Mouse (Mus musculus): ENCODE results near the gene Nudt4.
A peak's percentile ranks its signal among the peaks of the same experiment; 100 is the strongest.

Gene Nudt4

DNA sequence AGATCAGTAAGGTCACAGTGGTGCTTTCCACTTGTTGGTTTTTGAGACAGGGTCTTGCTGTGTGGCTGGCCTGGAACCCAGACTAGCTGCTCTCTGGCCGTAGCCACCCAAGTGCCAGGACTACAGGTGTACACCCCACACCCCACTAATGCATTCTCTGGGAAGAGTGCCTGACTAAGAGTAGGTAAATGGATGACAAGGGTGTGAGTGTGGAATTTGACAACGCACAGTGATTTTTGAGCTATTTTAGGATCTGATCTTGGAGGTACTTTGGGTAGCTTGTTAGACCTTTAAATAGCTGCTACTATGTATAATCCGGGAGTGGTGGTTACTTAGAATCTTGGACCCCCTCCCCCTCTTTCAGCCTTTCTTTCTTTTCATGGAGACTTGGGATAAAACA lies 24.7 kb downstream of the Nudt4 start:
- no peak for DNase-seq (ENCODE audit: low spot score)

DNA sequence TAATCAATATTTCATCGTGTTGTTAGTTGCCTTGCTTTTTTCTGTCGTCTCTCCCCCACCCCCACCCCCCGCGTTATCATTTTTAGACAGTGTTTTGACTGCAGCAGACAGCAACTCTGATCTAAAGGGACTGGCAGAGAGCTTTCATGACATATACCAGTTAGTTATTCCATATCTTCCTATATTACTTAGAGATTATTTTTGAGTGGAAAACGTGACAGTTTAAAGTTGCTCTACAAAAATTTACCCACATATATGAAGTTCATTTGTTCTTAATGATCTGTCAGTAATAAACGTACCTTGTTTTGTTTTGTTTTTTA lies 27.8 kb downstream of the Nudt4 start:
- DNase-seq (ENCODE audit: low spot score) = no peak

DNA sequence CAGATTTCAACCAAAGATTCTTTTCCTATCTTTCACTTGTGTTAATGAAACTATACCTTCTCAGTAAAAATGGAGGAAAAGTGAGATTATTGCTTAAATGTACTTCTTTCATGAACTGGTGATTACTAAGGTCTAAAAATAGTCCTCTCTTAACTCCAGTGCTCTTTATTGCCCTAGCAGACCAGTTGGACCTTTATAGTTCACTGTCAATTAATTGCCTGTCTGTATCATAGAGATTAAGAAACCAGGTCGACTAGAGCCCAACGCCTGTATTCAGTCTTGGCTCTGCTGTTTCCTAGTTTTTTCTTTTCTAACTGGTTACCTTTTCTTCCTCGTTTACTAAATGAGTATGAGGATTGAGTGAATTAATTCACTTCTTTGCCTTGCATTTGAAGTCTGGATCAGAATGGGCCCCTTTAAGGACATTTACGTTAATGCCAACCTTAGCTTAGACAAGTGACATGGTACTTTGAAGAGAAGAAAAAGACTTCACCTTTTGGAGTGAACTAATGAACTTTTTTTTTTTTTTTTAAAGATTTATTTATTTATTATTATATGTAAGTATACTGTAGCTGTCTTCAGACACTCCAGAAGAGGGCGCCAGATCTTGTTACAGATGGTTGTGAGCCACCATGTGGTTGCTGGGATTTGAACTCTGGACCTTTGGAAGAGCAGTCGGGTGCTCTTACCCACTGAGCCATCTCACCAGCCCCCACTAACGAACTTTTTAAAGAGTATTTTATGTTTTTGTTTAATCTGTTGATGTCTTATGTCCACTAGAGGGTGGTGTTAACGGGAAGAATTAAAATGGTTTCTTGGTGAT lies 28.3 kb downstream of the Nudt4 start:
- no peak for DNase-seq (ENCODE audit: low spot score)

DNA sequence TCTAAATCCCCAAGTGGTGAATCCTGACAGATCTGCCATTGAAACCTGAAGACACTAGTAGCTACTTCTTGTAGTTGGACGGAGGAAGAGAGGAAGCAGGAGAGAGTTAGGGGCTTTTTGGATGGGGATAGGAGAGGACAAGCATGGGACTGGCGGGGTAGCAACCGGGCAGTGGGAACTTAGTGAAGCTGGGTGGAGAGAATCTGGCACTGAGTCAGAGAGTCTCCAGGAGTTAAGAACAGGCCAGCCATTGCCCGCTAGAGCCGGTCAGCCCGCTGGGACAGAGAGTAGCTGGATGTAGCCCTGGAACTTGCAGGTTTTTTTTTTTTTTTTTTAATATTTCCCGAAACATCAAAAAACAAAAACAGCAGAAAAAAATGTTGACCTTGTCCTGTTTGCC lies 30.6 kb downstream of the Nudt4 start:
- no peak for DNase-seq (ENCODE audit: low spot score)

DNA sequence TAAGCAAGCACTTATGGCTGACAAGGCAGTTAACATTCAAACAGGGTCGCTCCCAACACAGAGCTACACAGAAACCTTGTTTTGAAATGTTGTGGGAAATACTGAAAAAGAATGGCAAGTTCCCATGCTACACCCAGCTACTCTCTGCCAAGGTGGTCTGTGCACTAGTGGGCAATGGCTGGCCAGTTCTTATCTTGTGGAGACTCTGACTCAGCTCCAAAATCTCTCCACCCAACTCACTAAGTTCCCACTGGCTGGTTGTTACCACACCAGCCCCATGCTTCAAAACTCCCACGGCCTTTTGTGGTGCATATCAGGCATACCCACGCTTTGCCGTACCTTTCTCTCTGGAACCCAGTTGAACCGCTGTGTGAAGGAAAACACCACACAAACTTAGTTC lies 31.0 kb downstream of the Nudt4 start:
- DNase-seq (ENCODE audit: low spot score) = no peak

DNA sequence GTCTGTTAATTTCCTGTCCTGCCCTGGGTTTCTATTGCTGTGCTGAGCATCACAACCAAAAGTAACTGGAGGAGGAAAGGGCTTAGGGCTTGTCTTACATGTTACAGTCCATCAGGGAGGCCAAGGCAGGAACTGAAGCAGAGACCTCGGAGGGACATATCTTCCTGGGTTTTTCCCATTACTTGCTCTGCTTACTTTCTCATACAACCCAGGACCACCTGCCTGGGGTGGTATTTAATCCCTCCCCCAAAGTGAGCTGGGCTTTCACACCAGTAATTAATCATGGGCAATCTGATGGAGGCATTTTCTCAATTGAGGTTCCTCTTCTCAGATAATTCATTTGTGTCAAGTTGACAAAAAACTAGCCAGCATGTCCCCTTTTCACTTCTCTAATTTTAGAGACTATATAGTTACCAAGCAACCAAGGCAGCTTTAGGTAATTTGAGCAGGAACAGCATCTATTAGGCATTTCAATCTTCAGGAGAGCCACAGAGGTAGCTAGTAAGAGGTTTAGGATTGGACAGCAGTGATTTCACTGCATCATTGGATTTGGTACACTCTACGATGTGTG lies 33.3 kb downstream of the Nudt4 start:
- DNase-seq (ENCODE audit: low spot score) = no peak

DNA sequence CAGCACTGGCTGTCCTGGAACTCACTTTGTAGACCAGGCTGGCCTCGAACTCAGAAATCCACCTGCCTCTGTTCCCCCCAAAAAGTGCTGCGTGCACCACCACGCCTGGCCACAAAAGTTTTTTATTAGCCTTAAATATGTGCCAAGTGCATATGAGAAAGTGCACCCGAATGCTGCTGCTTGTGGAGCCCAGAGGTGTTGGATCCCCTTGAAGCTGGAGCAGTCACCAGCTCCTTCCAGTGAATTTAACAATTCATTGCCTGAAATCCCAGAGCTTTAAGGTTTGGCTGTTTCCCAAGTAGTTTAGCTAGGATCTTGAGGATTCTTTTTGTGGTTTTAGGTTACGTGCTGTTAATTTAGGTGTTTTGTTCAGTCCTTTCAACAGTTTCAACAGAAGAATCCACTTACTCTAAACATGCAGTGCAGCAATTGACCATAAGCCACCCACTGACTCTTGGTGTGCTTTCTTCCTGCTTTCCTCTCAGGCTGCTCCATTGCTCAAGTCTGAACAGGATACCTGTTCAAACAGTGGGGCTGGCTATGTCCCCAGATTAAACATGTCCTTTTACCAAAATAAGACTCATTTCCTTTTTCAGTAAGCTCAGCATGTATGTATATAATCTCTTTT lies 37.3 kb downstream of the Nudt4 start:
- DNase-seq (ENCODE audit: low spot score) = no peak

DNA sequence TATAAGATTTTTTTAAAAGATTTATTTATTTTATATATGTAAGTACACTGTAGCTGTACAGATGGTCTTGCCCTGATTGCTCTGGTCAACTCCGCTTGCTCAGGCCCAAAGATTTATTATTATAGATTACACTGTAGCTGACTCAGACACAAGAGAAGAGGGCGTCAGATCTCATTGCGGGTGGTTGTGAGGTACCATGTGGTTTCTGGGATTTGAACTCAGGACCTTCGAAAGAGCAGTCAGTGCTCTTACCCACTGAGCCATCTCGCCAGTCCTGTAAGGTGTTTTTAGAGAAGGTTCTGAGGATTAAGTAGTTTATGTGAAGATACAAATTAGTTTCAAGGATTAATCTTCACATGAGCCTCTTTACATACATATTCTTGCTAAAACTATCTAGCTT lies 38.1 kb downstream of the Nudt4 start:
- no peak for DNase-seq (ENCODE audit: low spot score)

DNA sequence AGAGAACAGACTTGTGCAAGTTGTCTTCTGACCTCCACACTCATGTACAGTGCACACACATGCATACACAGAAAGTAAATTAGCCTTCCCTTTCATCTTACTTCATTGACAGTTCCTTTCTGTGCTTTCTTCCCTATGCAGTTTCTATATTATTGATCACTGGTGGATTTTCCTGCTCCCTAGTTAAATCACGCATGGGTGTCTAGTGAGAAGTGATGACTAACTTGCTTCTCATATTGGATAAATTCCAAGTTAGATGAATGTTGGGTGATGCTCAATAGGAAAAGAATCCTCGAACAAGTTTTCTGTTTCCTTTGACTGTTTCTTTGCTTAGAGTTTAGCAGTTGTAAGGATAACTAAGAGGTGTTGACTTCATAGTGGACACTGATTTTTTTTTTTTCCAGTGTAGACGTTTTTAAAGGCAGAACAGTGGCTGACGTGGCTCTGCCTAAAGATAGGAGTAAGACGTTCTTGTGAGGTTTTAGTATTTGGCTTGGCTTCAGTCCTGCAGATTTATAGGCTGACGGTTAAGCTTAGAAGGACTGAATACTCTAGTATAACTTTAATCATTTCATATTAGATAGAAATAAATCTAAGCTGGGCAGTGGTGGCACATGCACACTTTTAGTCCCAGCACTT lies 38.8 kb downstream of the Nudt4 start:
- no peak for DNase-seq (ENCODE audit: low spot score)

DNA sequence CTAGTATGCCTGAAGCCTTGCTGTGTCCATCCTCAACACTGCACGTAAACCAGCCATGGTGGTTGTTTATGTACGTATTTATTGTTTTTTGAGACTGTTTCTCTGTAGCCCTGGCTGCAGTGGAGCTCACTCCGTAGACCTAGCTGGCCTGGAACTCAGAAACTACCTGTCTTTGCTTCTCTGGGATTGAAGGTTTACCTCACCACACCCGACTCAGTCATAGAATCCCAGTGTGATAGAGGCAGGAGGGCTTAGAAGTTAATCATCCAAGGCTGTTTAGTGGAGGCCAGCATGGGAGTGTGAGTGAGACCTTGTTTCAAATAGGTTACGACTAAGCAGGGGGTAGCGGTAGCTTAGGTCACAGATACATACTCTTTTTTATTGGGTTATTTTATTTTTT lies 46.3 kb downstream of the Nudt4 start:
- DNase-seq (ENCODE audit: low spot score) = no peak

DNA sequence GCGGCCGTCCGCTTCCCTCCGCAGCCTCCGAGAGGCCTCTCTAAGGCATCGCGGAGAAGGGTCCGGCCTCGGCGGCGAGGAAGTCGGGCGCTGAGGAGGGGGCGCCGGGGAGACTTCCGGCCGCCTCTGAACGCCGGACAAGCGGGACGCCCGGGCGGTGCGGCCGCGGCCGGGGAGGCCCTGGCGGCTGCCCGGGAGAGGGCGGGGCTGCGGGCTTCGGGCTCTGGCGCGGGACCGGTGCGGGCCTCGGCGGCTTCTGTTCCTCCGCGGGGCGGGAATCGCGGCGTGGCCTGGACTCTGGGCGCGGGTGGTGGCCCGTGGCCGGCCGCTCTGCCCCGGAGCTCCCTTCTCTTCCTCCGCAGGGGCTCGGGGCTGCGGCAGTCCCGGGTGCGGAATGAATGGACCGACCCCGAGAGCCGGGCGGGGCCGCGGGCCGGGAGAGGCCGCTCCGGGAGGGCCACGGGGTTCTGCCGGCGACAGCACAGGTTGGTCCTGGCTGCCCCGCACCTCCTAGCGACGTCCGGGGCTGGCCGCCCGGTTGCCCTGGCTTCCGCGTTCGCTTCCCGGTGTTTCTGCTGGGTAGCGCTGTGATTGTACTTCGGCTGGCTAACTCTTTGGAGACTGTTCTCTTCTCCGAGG lies 48.5 kb downstream of the Nudt4 start:
- DNase-seq (ENCODE audit: low spot score) = no peak

DNA sequence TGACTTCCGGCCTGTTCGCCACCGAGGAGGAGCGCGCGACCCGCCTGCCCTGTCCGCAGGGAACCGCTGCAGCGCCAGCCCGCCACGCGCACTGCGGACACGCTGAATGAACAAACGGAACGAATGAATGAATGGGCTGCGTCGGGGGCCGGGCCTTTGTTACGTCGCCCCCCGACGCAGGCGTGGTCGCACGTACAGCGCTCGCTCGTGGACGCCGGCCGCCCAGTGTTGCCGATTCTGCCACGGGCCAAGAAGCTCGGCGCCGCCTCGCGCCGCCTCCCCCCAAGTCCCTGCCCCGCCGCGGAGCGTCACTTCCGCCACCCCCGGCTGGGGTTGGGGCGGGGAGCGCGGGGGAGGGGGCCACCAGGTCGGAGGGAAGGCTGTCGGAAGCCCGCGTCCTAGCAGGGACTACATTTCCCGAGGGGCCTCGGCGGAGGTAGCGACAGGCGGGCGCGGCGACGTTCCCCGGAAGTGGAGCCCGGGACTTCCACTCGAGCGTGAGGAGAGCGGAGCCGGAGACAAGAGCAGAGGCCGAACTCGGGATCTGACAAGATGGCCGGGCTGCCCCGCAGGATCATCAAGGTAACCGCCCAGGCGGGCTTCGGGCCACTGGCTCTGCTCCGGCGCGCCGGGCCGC lies 49.2 kb downstream of the Nudt4 start, which contains the start of gene Ube2n:
Gene Ube2n, plus strand, starts transcription at position 490 of the 637 bp plus-strand sequence.
- peak; percentile 97 for DNase-seq (ENCODE audit: low spot score)

DNA sequence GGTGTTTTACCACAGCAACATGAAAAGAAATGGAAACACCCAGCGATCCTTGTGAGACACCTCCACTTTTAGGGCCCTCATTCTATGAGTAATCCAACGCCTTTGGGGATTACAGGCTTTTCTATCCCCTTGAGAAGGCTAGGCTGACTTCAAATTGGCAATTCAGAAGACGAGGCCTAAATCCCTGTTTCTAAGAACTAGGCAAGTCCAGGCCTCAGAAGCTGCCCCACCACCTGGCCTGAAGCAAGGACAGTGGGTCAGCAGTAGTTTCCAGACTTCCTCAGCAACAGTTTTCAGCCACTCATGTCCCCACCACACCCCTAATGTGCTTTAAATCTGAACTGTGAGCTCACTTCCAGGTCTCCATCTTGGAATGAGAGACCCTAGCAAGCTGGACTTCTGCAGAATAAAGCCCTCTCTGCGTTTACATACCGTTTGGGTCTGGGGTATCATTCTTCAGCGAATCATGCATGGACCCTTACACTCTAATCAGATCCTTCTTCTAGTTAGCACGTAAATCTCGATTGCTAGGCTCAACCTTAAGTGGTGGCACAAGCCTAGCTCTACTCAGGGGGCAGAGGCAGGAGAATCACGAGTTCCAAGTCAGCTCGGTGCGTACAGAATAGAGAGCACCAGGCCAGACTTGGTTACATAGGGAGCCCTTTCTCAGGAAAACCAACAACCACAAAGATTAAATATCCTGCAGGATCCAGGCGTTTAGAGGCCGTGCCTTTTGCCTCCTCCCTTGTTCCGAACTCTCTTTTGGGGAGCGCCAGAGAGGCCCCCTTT lies 50.0 kb downstream of the Nudt4 start:
- DNase-seq (ENCODE audit: low spot score) = no peak

DNA sequence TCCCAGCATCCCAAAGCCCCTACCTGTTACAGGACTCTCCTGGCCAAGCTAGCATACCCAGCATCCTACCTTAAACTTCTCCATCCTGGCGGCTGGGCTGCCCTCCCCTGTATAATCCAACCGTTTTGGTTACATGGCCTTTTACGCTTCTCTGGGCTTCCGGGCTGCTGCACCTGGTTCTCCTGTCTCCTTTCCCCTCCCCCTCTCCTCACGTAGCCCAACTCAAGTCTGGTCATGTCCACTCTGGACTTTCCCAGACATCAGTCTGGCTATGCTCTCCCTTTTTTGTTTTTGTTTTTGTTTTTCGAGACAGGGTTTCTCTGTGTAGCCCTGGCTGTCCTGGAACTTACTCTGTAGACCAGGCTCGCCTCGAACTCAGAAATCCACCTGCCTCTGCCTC lies 51.3 kb downstream of the Nudt4 start:
- no peak for DNase-seq (ENCODE audit: low spot score)

DNA sequence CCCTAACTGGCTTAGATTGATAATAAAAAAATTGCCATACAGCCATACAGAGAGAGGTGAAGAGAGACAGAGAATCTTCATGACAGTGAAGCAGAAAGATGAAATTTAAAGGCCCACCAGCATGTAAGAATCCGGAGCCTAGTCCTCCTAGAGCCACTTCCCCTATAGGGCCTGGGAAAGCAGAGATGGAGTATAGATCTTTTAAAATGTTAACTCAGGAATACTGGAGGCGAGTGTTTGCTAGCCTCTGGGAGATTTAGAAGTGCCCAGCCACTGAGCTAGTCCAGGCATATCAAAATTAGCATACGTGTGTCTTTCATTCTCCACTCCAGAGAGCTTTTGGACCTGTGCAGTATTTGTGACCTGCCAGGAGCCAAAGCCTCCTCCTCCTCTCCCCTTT lies 54.7 kb downstream of the Nudt4 start:
- no peak for DNase-seq (ENCODE audit: low spot score)

DNA sequence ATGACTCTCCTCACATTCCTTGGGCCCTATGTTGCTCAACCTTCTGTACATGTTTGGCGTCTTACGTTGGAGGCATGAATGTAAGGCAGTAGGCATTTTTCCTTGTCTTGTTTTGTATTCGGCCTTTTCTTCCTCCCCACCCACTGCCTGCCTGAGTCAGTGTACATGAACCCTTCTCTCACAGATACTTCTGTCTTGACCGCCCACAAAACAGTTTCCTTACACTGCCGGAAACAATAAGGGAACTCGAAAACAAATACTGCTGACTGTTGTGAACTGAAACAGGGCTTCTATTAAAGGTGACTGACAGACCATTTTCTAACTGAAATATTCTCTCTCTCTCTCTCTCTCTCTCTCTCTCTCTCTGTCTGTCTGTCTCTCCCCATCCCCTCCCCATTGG lies 55.2 kb downstream of the Nudt4 start:
- DNase-seq (ENCODE audit: low spot score) = no peak

DNA sequence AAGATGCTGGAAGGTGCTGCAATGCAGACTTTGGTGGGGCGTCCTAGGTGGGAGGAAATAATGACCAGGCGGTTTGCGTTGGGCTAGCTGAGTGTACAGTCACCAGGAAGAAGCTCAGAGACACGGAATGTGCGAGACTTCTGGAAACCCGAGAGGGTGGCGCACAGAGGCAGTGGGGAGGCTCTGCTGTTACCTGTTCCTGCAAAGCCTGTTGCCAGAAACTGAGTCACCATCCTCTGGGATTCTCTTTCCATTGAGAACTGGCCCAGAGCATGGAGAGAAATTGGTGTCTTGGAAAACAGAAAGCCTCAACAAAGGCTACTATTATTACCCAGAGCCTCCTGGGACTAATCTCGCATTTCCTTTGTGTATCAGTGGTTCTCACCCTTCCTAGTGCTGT lies 55.8 kb downstream of the Nudt4 start:
- no peak for DNase-seq (ENCODE audit: low spot score)

DNA sequence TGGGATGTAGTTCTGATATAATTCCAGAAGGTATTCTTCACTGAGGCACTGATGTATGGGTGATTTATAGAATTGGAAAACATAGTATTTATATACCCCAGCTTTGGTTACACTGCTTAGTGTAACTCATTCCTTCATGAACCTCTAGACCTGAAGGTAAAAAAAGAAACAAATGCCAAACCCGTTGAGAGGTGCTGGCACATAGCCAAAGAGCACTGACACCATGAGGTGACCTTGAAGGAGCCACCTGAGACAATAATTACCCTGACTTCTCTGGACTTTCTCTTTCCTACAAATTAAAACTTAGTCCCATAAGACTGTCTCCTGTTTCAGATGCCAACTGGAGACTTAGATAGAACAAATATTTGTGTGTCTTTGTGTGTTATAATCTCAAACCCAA lies 59.6 kb downstream of the Nudt4 start:
- no peak for DNase-seq (ENCODE audit: low spot score)

DNA sequence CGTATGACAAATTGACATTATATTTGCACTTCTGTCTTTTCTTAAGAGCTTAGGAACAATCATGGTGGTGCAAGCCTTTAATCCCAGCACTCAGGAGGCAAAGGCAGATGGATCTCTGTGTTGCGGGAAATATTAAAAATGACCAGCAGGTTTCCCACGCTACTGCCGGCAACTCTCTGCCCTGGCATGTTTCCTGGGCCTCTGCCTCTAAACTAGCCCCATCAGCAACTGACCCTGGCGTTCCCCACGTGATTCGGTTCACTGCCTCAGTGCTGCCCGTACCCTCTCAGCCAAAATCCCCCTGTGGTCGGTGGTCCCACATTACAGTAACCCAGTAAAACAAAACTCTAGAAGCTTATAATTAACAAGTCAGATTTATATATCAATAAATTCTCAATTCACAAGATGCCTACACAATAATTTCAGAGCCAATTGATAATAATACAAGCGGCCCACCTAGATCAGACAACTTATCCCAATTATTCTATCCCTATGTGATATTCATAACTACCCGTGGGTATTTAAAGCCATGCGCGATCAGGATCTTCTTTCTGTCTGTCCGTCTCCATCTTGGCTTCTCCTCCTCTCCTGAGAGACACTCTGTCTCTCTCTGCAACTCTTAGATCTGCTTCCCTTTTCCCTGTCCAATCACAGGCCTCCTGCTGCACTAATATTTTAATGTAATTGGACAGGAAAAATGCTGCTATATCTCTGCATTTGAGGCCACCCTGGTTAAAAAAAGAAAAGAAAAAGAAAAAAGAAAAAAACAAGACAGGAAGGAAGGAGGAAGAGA lies 60.3 kb downstream of the Nudt4 start:
- DNase-seq (ENCODE audit: low spot score) = no peak

DNA sequence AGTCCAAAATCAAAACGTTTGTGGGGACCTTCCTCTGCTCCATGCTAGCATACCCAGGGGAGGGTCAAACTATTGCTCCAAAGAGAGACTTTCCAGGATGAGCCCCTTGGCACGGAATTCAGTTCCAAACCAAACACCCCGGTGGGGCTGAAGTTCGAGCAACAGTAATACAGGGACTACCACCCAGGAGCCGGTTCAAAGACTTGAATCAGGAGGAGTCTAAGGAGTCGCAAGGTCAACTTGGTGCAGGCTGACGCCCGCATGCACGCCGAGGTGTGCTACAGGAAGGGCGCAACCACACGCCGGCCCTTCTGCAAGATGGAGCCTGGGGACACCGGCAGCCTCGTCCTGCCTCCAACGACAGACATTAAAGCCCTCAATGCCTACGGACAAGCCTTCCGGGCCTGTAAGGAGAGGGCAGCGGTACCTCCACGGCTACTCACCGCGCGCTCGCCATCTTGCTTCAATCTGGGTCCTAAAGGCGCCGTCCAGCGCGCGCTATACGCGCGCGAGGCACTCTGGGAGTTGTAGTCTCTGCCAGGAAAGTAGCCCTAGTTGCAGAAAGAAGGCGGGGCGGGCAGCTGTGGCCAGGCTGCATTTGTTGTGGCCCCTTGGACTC lies 62.4 kb downstream of the Nudt4 start, which contains the start of gene Mrpl42:
Gene Mrpl42, minus strand, starts transcription at position 478 of the 619 bp plus-strand sequence.
- peak; percentile 74 for DNase-seq (ENCODE audit: low spot score)
